Mouse (Mus musculus) kidney, embryonic 15.5 days (tissue): ENCODE results near the gene Atrnl1. TPM values are rescaled to one million over a fixed set of nuclear protein-coding genes. Genes with fewer than 3 reads are reported as not detected.

Source experiments
- ATAC-seq: fragments of 200-750 bp; cut with Nextera tagmentation; replicated peaks from 2 replicates; pipeline ENCODE4 v1.8.0; 2017; ENCODE audit warnings: moderate TSS enrichment; ENCODE audit not compliant: low FRiP score
- H3K27ac ChIP-seq: fragments of 300-500 bp; sonication (generic); 2 replicates; pipeline ENCODE4 v1.5.1; 2015; ENCODE audit warnings: mild to moderate bottlenecking, inconsistent platforms
- H3K27me3 ChIP-seq: fragments of 300-500 bp; sonication (generic); 2 replicates; pipeline ENCODE4 v1.6.1; 2015; ENCODE audit warnings: inconsistent platforms
- H3K36me3 ChIP-seq: fragments of 300-500 bp; sonication (generic); 2 replicates; pipeline ENCODE4 v1.6.1; 2015; ENCODE audit warnings: inconsistent platforms
- H3K4me1 ChIP-seq: fragments of 300-500 bp; sonication (generic); 2 replicates; pipeline ENCODE4 v1.6.1; 2015; ENCODE audit warnings: inconsistent platforms
- H3K4me2 ChIP-seq: fragments of 300-500 bp; sonication (generic); 2 replicates; pipeline ENCODE4 v1.6.1; 2015; ENCODE audit warnings: moderate library complexity, mild to moderate bottlenecking, inconsistent platforms
- H3K4me3 ChIP-seq: fragments of 300-500 bp; sonication (generic); replicated peaks from 2 replicates; pipeline ENCODE4 v1.5.1; 2015; ENCODE audit warnings: mild to moderate bottlenecking, inconsistent platforms
- H3K9ac ChIP-seq: fragments of 300-500 bp; sonication (generic); 2 replicates; pipeline ENCODE4 v1.6.1; 2015; ENCODE audit warnings: mild to moderate bottlenecking, inconsistent platforms
- H3K9me3 ChIP-seq: fragments of 300-500 bp; sonication (generic); replicated peaks from 2 replicates; pipeline ENCODE4 v1.6.1; 2016; ENCODE audit warnings: inconsistent platforms
- WGBS: fragments of 180-500 bp; shearing (Covaris S2); methylation state at CpG from one replicate; pipeline ENCODE4 v1.1.7; 2015; ENCODE audit warnings: mixed read lengths; 5-methylcytosine and 5-hydroxymethylcytosine counted together
- polyA plus RNA-seq: library from polyadenylated mRNA; unstranded; fragments of >200 nt; fragmentation: Nextera tagmentation; extraction: Ambion mirVana; gene quantifications from 2 replicates; pipeline ENCODE4 v1.2.1, GENCODE M21; 2015

Atrnl1 gene
- polyA plus RNA-seq, 1 experiment from 2014 or later: 9.2 TPM

DNA sequence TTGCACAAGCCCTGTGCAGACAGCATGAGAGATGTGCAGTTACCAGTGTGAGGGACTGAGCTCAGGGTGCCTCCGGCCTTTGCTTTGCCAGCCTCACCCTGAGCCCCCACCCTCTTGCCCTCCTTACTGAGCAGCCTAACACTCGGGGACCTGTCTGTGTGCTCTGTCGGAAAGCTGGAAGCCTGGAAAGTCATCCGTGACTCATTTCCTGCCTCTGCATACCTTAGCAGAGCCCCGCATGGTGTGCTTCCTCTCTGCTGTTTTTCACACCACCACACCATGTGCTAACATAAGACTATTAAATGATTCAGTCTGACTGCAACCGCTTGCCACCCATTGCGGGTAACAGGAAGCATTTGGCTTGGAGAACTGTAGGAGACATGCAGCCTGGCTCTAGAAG, 493.7 kb downstream of the Atrnl1 start:
- no peak overlapping the region for H3K4me2 ChIP-seq
- H3K27ac ChIP-seq: no peak overlapping the region
- WGBS: 30% methylated on average over 7 of the region's 7 CpGs
- H3K9me3 ChIP-seq: no peaks in the 10 kb centered on the region
- H3K4me1 ChIP-seq: peaks cover 9% of the 10 kb centered on the region
- H3K36me3 ChIP-seq: no peaks in the 10 kb centered on the region
- H3K9ac ChIP-seq: no peak overlapping the region
- no peaks in the 10 kb centered on the region for H3K27me3 ChIP-seq
- H3K4me3 ChIP-seq: no peak overlapping the region
- peak; percentile 85 for ATAC-seq

DNA sequence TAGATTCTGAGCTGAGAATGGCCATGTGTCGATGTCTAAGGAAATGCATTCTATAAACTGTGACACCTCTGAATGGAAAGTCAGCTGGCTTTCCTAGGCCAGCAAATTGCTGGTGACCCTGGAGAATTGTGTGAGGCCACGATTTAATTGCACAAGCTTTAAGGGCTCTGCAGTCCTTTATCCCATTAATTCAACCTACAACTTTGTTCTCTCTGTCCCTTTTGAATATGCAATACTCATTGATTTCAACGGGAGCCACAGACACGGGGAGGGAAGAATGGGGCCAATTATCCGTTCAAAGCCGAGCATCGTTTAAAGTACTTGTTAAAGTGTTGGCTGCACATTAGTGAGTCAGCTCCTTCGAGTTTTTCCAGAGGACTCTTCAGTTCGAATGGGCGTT, 496.8 kb downstream of the Atrnl1 start:
- 64% methylated on average over 10 of the region's 10 CpGs for WGBS
- no peak for ATAC-seq
- no peaks in the 10 kb centered on the region for H3K9me3 ChIP-seq

DNA sequence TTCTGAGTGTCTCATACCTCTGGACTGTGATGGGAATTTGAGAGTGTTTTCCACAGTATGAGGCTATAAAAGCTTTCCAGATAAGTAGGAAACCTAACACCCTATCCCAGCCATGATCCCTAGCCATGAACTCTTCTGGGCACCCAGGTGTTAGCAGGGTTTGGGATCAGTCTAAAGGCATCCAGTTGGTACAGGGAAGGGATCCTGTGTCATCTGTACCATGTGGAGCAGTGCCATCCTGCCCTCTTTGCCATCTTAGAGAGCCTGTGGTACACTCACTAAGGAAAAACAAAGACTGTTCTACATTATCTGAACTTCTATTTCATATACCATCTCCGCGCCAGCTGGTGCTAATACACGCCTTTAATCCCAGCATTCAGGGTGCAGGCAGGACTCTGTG, 499.7 kb downstream of the Atrnl1 start:
- 0 out of 2 replicates have a peak, but pooled peaks cover 3% of the 10 kb centered on the region for H3K4me1 ChIP-seq
- 0 out of 2 replicates have a peak, but pooled peaks have one; percentile 43 for ATAC-seq
- 97% methylated on average over 3 of the region's 3 CpGs for WGBS

More for the DNA sequence above, 496.8 kb downstream of the Atrnl1 start:
- H3K27ac ChIP-seq: no peak overlapping the region
- no peaks in the 10 kb centered on the region for H3K27me3 ChIP-seq
- H3K4me1 ChIP-seq: peaks cover 12% of the 10 kb centered on the region
- no peak overlapping the region for H3K4me2 ChIP-seq
- H3K4me3 ChIP-seq: no peak overlapping the region
- no peak overlapping the region for H3K9ac ChIP-seq
- no peaks in the 10 kb centered on the region for H3K36me3 ChIP-seq

DNA sequence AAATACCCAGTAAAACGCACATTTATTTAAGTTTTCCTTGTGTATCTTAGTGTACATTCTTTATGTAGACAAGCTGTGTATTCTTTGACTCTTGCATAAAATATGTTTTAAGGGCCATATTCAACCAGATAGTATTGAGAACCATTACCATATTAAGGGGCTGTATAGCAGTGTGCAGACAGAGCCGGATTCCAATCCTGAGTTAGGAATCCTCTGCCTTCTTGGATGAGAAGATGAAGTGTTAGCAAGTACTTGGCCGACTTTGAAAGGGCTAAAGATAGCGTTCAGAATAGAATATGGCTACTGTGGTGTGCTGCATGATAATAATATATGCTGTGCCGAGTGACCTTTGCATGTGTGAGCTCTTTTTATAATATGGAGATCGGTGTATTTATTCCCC, 500.5 kb downstream of the Atrnl1 start:
- WGBS: 95% methylated on average over 6 of the region's 6 CpGs
- H3K4me1 ChIP-seq: 0 out of 2 replicates have a peak, but pooled peaks cover 3% of the 10 kb centered on the region
- no peaks in the 10 kb centered on the region for H3K9me3 ChIP-seq
- no peak overlapping the region for H3K4me3 ChIP-seq
- H3K9ac ChIP-seq: no peak overlapping the region
- H3K27me3 ChIP-seq: no peaks in the 10 kb centered on the region
- no peak for ATAC-seq
- H3K27ac ChIP-seq: no peak overlapping the region
- H3K36me3 ChIP-seq: no peaks in the 10 kb centered on the region
- H3K4me2 ChIP-seq: no peak overlapping the region

More for the DNA sequence above, 499.7 kb downstream of the Atrnl1 start:
- Histone ChIP-seq H3K36me3 (no peaks in the 10 kb centered on the region), H3K27ac (no peak overlapping the region), H3K4me2 (no peak overlapping the region), H3K4me3 (no peak overlapping the region), H3K9ac (no peak overlapping the region), H3K27me3 (no peaks in the 10 kb centered on the region), H3K9me3 (no peaks in the 10 kb centered on the region)

DNA sequence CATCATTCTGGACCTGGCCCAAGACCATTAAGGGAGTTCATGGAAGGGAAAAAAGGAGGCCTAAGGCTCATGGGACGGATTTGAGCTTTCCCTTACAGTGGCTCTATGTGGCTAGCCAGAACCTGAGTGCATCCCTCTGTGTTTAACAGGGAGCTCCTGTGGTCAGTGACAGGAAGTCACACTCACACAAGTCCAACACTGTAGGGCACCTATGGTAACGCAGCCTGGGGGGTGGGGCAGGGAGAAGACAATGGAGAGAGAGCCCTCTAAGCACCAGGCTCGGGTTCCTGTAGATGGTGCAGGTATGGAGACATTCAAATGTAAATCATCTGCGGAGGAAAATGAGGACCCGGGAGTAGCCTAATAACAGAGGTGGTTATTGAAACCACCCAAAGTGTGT, 501.3 kb downstream of the Atrnl1 start:
- no peak overlapping the region for H3K9ac ChIP-seq
- WGBS: 73% methylated on average over 5 of the region's 5 CpGs
- H3K27ac ChIP-seq: no peak overlapping the region
- H3K4me2 ChIP-seq: no peak overlapping the region
- H3K4me1 ChIP-seq: 0 out of 2 replicates have a peak, but pooled peaks cover 3% of the 10 kb centered on the region
- H3K27me3 ChIP-seq: no peaks in the 10 kb centered on the region
- no peak overlapping the region for H3K4me3 ChIP-seq
- no peaks in the 10 kb centered on the region for H3K36me3 ChIP-seq
- ATAC-seq: no peak
- H3K9me3 ChIP-seq: no peaks in the 10 kb centered on the region

DNA sequence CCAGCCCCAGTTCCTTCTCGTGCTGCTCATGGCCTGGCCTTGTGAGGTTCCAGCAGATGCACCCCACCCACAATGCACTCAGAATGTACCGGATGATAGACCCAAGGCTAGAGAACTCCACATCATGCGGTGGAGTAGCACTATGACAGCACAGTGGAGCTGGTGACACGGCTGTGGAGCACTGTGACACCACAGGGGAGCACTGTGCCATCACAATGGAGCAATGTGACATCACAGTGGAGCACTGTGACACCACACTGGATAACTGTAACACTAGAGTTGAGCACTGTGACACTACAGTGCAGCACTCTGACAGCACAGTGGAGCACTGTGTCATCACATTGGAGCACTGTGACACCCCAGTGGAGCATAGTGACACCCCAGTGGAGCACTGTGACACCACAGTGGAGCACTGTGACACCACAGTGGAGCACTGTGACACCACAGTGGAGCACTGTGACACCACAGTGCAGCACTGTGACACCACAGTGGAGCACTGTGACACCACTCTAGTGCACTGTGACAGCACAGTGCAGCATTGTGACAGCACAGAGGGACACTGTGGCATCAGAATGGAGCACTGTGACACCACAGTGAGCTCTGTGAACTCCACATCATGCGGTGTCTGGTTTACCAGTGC, 502.4 kb downstream of the Atrnl1 start:
- no peak overlapping the region for H3K9ac ChIP-seq
- no peak overlapping the region for H3K27ac ChIP-seq
- H3K4me2 ChIP-seq: no peak overlapping the region
- 81% methylated on average over 5 of the region's 5 CpGs for WGBS
- no peak overlapping the region for H3K4me3 ChIP-seq
- ATAC-seq: peak; percentile 92
- H3K9me3 ChIP-seq: no peaks in the 10 kb centered on the region
- peaks cover 5% of the 10 kb centered on the region for H3K4me1 ChIP-seq
- no peaks in the 10 kb centered on the region for H3K36me3 ChIP-seq
- H3K27me3 ChIP-seq: no peaks in the 10 kb centered on the region

DNA sequence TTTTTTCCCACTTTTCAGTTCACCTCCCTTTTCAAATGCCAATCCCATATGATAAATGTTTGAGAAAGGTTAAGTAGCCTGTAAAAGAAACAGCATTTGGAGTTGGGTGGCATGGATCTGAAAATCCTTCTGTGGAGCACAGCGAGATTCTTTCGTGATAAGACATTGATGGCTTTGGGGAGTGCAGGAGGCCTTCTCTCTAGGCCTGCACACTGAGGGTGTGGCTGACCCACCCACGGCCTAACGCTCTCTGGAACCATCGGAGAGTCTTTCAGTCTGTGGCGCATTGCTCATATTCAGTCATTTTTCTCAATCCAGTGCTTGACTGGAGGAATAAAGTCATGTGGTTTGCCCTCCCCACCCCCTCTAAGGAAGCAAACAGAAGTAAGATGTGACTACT, 506.8 kb downstream of the Atrnl1 start:
- H3K9ac ChIP-seq: no peak overlapping the region
- WGBS: 93% methylated on average over 6 of the region's 6 CpGs
- no peaks in the 10 kb centered on the region for H3K27me3 ChIP-seq
- no peak overlapping the region for H3K4me2 ChIP-seq
- H3K9me3 ChIP-seq: no peaks in the 10 kb centered on the region
- no peak overlapping the region for H3K27ac ChIP-seq
- peaks cover 33% of the 10 kb centered on the region for H3K4me1 ChIP-seq
- no peak for ATAC-seq
- H3K36me3 ChIP-seq: no peaks in the 10 kb centered on the region; the same call in 1 of the 2 replicates
- H3K4me3 ChIP-seq: no peak overlapping the region

DNA sequence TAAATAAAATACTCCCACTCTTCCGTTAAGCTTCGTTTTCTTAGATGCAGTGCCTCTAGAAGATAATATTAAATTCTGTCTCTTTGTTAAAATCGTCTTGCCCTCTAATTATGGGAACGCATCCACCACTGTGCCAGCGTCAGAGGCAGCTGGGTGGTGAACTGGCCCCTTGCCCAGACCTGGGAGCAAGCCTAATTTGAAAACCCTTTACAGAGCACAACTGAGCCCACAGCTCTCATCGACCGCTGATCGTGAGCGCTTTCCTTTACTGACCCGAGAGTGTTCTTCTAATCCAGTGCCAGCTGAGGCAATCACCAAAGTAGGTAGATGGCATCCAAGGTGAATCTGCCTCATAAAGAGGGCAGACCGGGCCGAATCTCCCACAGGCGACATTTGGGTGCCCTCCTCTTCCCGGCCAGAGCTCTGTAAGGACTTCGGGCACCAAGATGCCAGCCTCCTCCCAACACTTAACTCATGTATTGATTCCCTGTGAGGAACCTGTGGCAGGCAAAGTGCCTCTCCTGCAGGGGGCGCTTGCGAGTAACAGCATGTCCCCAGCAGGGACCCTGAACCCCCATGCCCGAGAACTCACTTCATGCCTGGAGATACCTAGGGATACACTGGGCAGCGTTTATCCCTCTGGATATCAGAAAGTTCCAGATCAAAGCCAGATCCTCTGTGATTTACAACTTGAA, 507.5 kb downstream of the Atrnl1 start:
- no peaks in the 10 kb centered on the region for H3K27me3 ChIP-seq
- no peak overlapping the region for H3K4me3 ChIP-seq
- WGBS: 87% methylated on average over 19 of the region's 19 CpGs
- H3K27ac ChIP-seq: peak overlapping the region; percentile 11; the same call in 1 of the 2 replicates
- no peak overlapping the region for H3K4me2 ChIP-seq
- no peak overlapping the region for H3K9ac ChIP-seq
- H3K9me3 ChIP-seq: no peaks in the 10 kb centered on the region
- ATAC-seq: no peak
- H3K36me3 ChIP-seq: no peaks in the 10 kb centered on the region; the same call in 1 of the 2 replicates
- H3K4me1 ChIP-seq: peaks cover 33% of the 10 kb centered on the region

DNA sequence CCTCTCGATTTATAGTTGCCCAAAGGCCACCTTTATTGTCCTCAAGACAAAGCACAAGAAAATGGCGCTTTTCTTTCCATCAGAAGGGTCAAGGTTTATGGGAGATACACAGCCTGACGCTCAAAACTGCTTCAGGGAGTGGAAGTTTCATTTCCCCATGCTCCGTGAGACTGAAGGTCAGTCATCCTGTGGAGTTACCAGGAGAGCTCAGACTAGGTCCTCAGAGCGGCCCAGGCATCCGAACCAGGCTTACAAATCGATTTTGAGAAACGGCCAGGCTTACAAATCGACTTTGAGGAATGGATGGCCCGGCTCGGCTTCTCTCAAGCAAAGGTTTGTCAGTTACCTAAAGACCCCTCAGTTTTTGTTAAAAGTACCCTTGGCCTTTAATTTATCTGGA, 508.0 kb downstream of the Atrnl1 start:
- H3K9ac ChIP-seq: no peak overlapping the region
- H3K9me3 ChIP-seq: no peaks in the 10 kb centered on the region
- peaks cover 33% of the 10 kb centered on the region for H3K4me1 ChIP-seq
- 53% methylated on average over 11 of the region's 11 CpGs for WGBS
- H3K36me3 ChIP-seq: no peaks in the 10 kb centered on the region; the same call in 1 of the 2 replicates
- peak overlapping the region; percentile 11; the same call in 1 of the 2 replicates for H3K27ac ChIP-seq
- no peak for ATAC-seq
- no peaks in the 10 kb centered on the region for H3K27me3 ChIP-seq
- 0 out of 2 replicates have a peak overlapping the region, but pooled peaks have one; percentile 33 for H3K4me2 ChIP-seq
- no peak overlapping the region for H3K4me3 ChIP-seq

DNA sequence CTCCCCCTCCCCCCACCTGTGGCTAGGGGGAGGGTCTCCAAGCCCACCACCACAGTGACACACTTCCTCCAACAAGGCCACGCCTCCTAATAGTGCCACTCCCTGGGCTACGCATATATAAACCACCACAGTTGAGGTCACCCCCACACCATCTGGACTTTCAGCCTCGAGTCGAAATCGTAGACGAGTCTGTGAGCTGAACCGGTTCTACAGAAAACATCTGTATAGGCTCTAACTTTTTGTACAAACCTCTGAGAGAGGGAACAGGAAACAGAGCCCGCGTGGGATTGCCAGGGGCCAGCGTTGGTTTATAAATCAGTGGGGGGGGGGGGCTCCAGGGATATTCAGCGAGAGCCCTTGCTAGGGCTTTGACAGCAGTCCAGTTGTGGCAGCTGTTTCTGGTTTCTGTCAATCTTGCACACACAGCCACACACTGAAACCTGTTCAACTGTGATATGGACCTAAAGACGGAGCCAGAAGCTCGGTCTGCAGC, 508.9 kb downstream of the Atrnl1 start:
- peaks cover 37% of the 10 kb centered on the region for H3K4me1 ChIP-seq
- 10% methylated on average over 13 of the region's 13 CpGs for WGBS
- no peaks in the 10 kb centered on the region for H3K9me3 ChIP-seq
- H3K36me3 ChIP-seq: no peaks in the 10 kb centered on the region; the same call in 1 of the 2 replicates
- H3K27me3 ChIP-seq: no peaks in the 10 kb centered on the region
- peak overlapping the region; percentile 76 for H3K27ac ChIP-seq
- H3K4me3 ChIP-seq: no peak overlapping the region
- H3K9ac ChIP-seq: no peak overlapping the region
- peak overlapping the region; percentile 33 for H3K4me2 ChIP-seq
- ATAC-seq: peak; percentile 83

DNA sequence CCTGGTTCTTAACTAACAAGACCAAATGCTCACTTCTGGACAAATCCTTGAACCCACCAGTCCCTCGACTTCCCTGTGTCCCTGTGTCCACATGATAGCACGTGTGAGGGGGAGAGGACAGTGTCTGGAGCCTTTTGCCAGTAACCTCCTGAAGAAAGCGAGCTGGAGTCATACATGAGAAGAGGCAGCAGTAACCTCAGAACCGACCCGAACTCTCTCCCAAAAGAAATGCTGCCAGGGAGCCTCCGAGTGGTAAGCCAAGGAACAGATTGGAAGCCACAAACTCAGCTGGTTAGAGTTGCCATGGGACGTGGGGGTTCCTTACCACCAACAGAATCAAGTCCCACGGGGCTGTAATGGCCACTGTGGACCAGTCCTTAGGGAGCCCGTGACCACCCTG, 509.8 kb downstream of the Atrnl1 start:
- no peaks in the 10 kb centered on the region for H3K9me3 ChIP-seq
- no peak overlapping the region for H3K4me3 ChIP-seq
- H3K36me3 ChIP-seq: no peaks in the 10 kb centered on the region; the same call in 1 of the 2 replicates
- H3K4me2 ChIP-seq: no peak overlapping the region
- no peaks in the 10 kb centered on the region for H3K27me3 ChIP-seq
- no peak for ATAC-seq
- 82% methylated on average over 9 of the region's 9 CpGs for WGBS
- no peak overlapping the region for H3K27ac ChIP-seq
- H3K4me1 ChIP-seq: peaks cover 45% of the 10 kb centered on the region
- no peak overlapping the region for H3K9ac ChIP-seq

DNA sequence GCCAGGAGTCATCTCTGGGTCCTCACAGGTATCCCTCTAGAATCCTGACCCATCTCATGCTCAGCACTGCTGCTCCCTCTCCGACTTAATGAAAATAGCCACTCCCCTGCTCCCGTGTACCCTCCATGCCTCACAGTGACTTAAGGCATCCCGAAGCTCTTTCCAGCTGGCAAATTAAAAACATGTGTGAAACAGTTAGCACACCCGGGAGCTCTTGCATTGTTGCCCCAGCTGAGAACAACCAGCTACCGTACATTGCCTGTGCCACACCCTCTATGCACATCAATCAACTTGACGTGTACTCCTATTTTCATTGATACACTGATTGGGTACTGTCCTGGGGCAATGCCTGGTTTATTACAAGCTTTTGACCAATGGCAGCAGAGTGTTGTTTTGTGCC, 510.8 kb downstream of the Atrnl1 start:
- 54% methylated on average over 6 of the region's 6 CpGs for WGBS
- no peak for ATAC-seq

More for the DNA sequence above, 510.8 kb downstream of the Atrnl1 start:
- Histone ChIP-seq H3K36me3 (no peaks in the 10 kb centered on the region; the same call in 1 of the 2 replicates), H3K9me3 (no peaks in the 10 kb centered on the region), H3K27ac (no peak overlapping the region), H3K4me3 (no peak overlapping the region), H3K4me1 (peaks cover 47% of the 10 kb centered on the region), H3K27me3 (no peaks in the 10 kb centered on the region), H3K9ac (no peak overlapping the region), H3K4me2 (no peak overlapping the region)
